Mouse (Mus musculus) gonadal fat pad, adult 2 months (tissue): ENCODE measurements around the gene Olfr810. TPM values are rescaled to one million over a fixed set of nuclear protein-coding genes. Genes with fewer than 3 reads are reported as not detected.

Experiments used
- DNase-seq: peaks from one replicate; pipeline ENCODE4 v3.0.0-alpha.2; 2012; ENCODE audit warnings: low read depth
- polyA plus RNA-seq: library from polyadenylated mRNA; depleted of rRNA; stranded (reverse); fragments of >200 nt; gene quantifications from 2 replicates; pipeline ENCODE4 v1.2.3, GENCODE M21; 2012; rRNA removed

Gene Olfr810
- polyA plus RNA-seq, result not detected in 2 replicates

GRCm38 (mm10) chr10:129794817-129795216 lies at the start of gene Olfr810:
TSS of gene Olfr810 (minus strand) at chr10:129794917.
- no peak for DNase-seq

GRCm38 (mm10) chr10:129804296-129804695 lies 9.6 kb upstream of the Olfr810 start, which contains the start of gene Olfr811:
TSS of gene Olfr811 (minus strand) at chr10:129804396.
- DNase-seq, result no peak

- no peak for DNase-seq
Measured at GRCm38 (mm10) chr10:129778123-129778522, 16.6 kb downstream of the Olfr810 start.

- DNase-seq, result no peak
Measured at GRCm38 (mm10) chr10:129774338-129774737, 20.4 kb downstream of the Olfr810 start, which contains the start of gene Olfr809. TSS of gene Olfr809 (plus strand) at chr10:129774638.

GRCm38 (mm10) chr10:129765182-129765581 lies 29.5 kb downstream of the Olfr810 start, which contains the start of gene Olfr808:
TSS of gene Olfr808 (plus strand) at chr10:129765482.
- DNase-seq, result no peak

- no peak for DNase-seq
Measured at GRCm38 (mm10) chr10:129757693-129758092, 37.0 kb downstream of the Olfr810 start, which contains the start of gene Olfr807. TSS of gene Olfr807 (minus strand) at chr10:129757793.

GRCm38 (mm10) chr10:129741821-129742220 lies 52.9 kb downstream of the Olfr810 start, which contains the start of gene Olfr806:
TSS of gene Olfr806 (minus strand) at chr10:129741921.
- DNase-seq, result no peak

Other genes with a start within 250 kb of the Olfr810 start
- gene Olfr794, start 227.3 kb downstream of the Olfr810 start, polyA plus RNA-seq, result not detected in 2 replicates
- not detected in 2 replicates for gene Olfr796, start 182.3 kb downstream of the Olfr810 start, polyA plus RNA-seq
- gene Olfr798, start 167.0 kb downstream of the Olfr810 start, polyA plus RNA-seq, result not detected in 2 replicates
- gene Olfr799, start 157.4 kb downstream of the Olfr810 start, polyA plus RNA-seq, result not detected in 2 replicates
- not detected in 2 replicates for gene Olfr800, start 137.2 kb downstream of the Olfr810 start, polyA plus RNA-seq
- gene Olfr801, start 121.1 kb downstream of the Olfr810 start, polyA plus RNA-seq, result not detected in 2 replicates
- not detected in 2 replicates for gene Olfr802, start 106.7 kb downstream of the Olfr810 start, polyA plus RNA-seq
- gene Olfr803, start 100.6 kb downstream of the Olfr810 start, polyA plus RNA-seq, result not detected in 2 replicates
- gene Olfr804, start 91.7 kb downstream of the Olfr810 start, polyA plus RNA-seq, result not detected in 2 replicates
- gene Olfr805, start 65.5 kb downstream of the Olfr810 start, polyA plus RNA-seq, result not detected in 2 replicates
- not detected in 2 replicates for gene Olfr806, start 53.0 kb downstream of the Olfr810 start, polyA plus RNA-seq
- gene Olfr807, start 37.1 kb downstream of the Olfr810 start, polyA plus RNA-seq, result not detected in 2 replicates
- gene Olfr808, start 29.4 kb downstream of the Olfr810 start, polyA plus RNA-seq, result not detected in 2 replicates
- gene Olfr809, start 20.3 kb downstream of the Olfr810 start, polyA plus RNA-seq, result not detected in 2 replicates
- not detected in 2 replicates for gene Olfr811, start 9.5 kb upstream of the Olfr810 start, polyA plus RNA-seq
- not detected in 2 replicates for gene Olfr812, start 51.2 kb upstream of the Olfr810 start, polyA plus RNA-seq
- not detected in 2 replicates for gene Olfr813, start 60.5 kb upstream of the Olfr810 start, polyA plus RNA-seq
- not detected in 2 replicates for gene Olfr814, start 84.9 kb upstream of the Olfr810 start, polyA plus RNA-seq
- not detected in 2 replicates for gene Olfr815, start 111.0 kb upstream of the Olfr810 start, polyA plus RNA-seq
- not detected in 2 replicates for gene Olfr816, start 120.7 kb upstream of the Olfr810 start, polyA plus RNA-seq
- gene Olfr818, start 154.2 kb upstream of the Olfr810 start, polyA plus RNA-seq, result not detected in 2 replicates
- gene Olfr819, start 172.3 kb upstream of the Olfr810 start, polyA plus RNA-seq, result not detected in 2 replicates
- gene Olfr247, start 181.2 kb upstream of the Olfr810 start, polyA plus RNA-seq, result not detected in 2 replicates
- gene Gm10310, start 190.1 kb upstream of the Olfr810 start, polyA plus RNA-seq, result not detected in 2 replicates
- not detected in 2 replicates for gene Olfr820, start 217.7 kb upstream of the Olfr810 start, polyA plus RNA-seq
- not detected in 2 replicates for gene Olfr821, start 235.4 kb upstream of the Olfr810 start, polyA plus RNA-seq